Mouse (Mus musculus): Measurements from ENCODE around the gene Zp3. TPM values are rescaled to one million over a fixed set of nuclear protein-coding genes. Genes with fewer than 3 reads are reported as not detected.
A peak's percentile ranks its signal among the peaks of the same experiment; 100 is the strongest.

Gene Zp3
- polyA plus RNA-seq, 1 experiment from 2014 or later: not detected

DNA sequence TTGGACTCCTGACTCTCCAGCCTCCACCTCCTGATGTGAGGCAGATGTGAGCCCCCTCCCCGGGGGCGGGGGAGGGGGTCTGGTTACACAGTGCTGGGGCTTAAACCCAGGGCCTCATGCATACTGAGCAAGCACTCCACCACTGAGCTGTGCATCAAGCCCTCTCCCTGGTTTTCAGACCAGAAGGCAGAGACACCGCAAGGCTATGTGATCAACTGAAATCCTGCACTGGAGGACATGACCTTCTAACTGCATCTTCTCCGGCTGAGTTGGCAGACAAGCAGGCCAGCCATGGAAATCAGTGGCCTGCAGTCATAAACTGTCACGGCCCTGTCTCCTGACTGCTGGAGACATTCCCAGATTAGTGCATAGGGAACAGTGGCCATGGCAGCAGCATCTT, 39.3 kb upstream of the Zp3 start:
- Histone ChIP-seq H3K4me2 (replicated peaks; ENCODE audit: low read depth, low read length) (no peak overlapping the region), H3K4me3 (ENCODE audit: low read depth, low read length) (no peak overlapping the region), H3K27ac (ENCODE audit: low read depth, low read length) (no peak overlapping the region), H3K36me3 (ENCODE audit: control insufficient read depth, insufficient read depth, low read length) (no peaks in the 10 kb centered on the region), H3K27me3 (ENCODE audit: control insufficient read depth, insufficient read depth, low read length) (no peaks in the 10 kb centered on the region), H3K9me3 (ENCODE audit: control insufficient read depth, low read length) (no peaks in the 10 kb centered on the region), H3K9ac (ENCODE audit: low read depth, low read length) (no peak overlapping the region), H3K4me1 (replicated peaks; ENCODE audit: control insufficient read depth, insufficient read depth, low read length) (no peaks in the 10 kb centered on the region)
- no peak for DNase-seq (ENCODE audit: low spot score)
- ATAC-seq (ENCODE audit: low FRiP score): no peak
- 55% methylated on average over 5 of the region's 5 CpGs for WGBS

DNA sequence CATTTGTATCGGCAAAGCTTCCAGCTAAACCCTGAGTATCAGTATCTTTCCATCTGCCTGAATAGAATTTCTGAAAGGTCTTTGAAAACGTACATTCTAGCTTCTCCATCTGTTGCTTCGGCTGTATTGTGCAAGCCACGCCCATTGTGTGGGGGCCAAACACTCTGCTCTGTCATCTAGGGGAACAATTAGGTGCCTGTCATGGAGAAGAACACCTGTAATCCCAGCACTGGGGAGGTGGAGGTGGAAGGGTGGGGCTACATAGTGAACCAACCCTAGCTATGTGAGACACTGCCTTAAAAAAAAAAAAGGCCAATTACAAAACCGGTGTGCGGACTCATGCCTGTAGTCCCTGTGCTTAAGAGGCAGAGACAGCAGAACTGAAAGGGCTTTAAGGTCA, 37.2 kb upstream of the Zp3 start:
- Histone ChIP-seq H3K4me2 (replicated peaks; ENCODE audit: low read depth, low read length) (no peak overlapping the region), H3K36me3 (ENCODE audit: control insufficient read depth, insufficient read depth, low read length) (no peaks in the 10 kb centered on the region), H3K27me3 (ENCODE audit: control insufficient read depth, insufficient read depth, low read length) (no peaks in the 10 kb centered on the region), H3K9ac (ENCODE audit: low read depth, low read length) (no peak overlapping the region), H3K4me1 (replicated peaks; ENCODE audit: control insufficient read depth, insufficient read depth, low read length) (0 out of 2 replicates have a peak, but pooled peaks cover 2% of the 10 kb centered on the region), H3K4me3 (ENCODE audit: low read depth, low read length) (no peak overlapping the region), H3K9me3 (ENCODE audit: control insufficient read depth, low read length) (no peaks in the 10 kb centered on the region), H3K27ac (ENCODE audit: low read depth, low read length) (no peak overlapping the region)
- DNase-seq (ENCODE audit: low spot score) (no peak), ATAC-seq (ENCODE audit: low FRiP score) (no peak)
- WGBS: 76% methylated on average over 6 of the region's 6 CpGs

DNA sequence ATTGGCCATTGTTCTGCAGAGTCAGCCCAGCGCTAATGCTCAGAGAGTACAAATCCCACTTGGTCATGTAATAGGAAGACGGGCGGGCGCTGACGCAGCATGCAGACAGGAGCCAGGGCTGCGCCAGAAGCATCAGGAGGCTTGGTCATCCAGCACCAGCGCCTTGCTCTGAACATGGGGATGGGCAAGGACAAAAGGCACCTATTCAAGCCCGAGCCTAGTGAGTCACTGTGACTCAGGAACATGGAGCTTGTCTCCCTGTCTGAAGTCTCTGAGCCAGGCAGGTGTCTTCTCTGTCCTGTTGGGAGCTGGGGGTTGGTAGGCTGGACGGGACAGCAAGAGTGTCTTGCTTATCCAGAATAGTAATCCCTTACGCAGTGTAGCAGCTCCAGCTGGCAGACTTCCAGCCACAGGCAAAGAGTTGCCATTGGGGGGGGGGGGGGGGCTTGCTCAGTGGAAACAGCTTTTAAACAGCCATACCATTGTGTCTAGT, 33.9 kb upstream of the Zp3 start:
- ATAC-seq (ENCODE audit: low FRiP score) (no peak), DNase-seq (ENCODE audit: low spot score) (no peak)
- Histone ChIP-seq H3K9me3 (ENCODE audit: control insufficient read depth, low read length) (no peaks in the 10 kb centered on the region), H3K4me3 (ENCODE audit: low read depth, low read length) (no peak overlapping the region), H3K4me1 (replicated peaks; ENCODE audit: control insufficient read depth, insufficient read depth, low read length) (0 out of 2 replicates have a peak, but pooled peaks cover 2% of the 10 kb centered on the region), H3K27me3 (ENCODE audit: control insufficient read depth, insufficient read depth, low read length) (no peaks in the 10 kb centered on the region), H3K4me2 (replicated peaks; ENCODE audit: low read depth, low read length) (no peak overlapping the region), H3K27ac (ENCODE audit: low read depth, low read length) (no peak overlapping the region), H3K9ac (ENCODE audit: low read depth, low read length) (no peak overlapping the region), H3K36me3 (ENCODE audit: control insufficient read depth, insufficient read depth, low read length) (no peaks in the 10 kb centered on the region)
- WGBS: 58% methylated on average over 10 of the region's 10 CpGs

DNA sequence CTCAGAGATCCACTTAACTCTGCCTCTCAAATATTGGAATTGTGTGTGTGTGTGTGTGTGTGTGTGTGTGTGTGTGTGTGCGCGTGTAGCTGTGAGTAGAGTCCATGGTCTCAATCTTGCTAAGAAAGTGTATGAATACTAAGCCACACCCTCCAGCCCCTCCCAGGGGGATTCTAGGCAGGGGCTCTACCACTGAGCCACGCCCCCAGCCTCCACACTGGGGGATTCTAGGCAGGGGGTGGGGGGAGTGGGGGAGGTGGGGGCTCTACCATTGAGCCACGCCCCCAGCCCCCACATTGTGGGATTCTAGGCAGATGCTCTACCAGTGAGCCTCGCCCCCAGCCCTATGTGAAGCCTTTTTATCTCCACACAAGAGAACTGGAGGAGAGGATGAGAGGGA, 33.3 kb upstream of the Zp3 start:
- H3K4me2 ChIP-seq (replicated peaks; ENCODE audit: low read depth, low read length): no peak overlapping the region

DNA sequence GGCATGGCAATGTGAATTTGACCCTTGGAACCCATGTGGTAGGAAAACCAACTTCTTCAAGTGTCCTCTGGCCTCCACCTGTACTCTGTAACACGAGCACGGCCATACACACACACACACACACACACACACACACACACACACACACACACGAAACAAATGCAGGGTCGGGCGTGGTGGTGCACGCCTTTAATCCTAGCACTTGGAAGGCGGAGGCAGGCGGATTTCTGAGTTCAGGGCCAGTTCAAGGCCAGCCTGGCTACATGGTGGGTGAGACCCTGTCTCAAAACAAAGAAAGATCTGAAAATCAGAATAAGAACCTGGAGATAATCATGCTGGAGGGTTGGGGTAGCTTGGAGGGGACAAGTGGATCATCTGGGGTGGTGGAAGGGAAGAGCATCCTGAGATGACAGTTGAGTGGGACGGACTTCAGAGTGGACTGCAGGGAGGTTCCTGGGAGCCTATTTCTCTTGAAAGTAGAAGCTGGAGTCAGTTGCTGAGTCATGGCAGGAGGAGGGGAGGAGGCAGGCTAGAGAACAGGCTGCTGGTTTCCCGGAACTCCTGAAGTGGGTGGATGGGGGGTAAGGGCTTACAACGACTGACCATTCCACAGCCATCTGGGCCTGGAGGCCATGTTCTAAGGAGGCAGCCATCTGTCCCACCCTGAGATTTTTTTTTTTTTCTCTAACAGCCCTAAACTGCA, 29.0 kb upstream of the Zp3 start:
- Histone ChIP-seq H3K9me3 (ENCODE audit: control insufficient read depth, low read length) (no peaks in the 10 kb centered on the region), H3K4me3 (ENCODE audit: low read depth, low read length) (no peak overlapping the region), H3K4me2 (replicated peaks; ENCODE audit: low read depth, low read length) (no peak overlapping the region), H3K9ac (ENCODE audit: low read depth, low read length) (no peak overlapping the region), H3K27me3 (ENCODE audit: control insufficient read depth, insufficient read depth, low read length) (no peaks in the 10 kb centered on the region), H3K4me1 (replicated peaks; ENCODE audit: control insufficient read depth, insufficient read depth, low read length) (0 out of 2 replicates have a peak, but pooled peaks cover 2% of the 10 kb centered on the region), H3K27ac (ENCODE audit: low read depth, low read length) (no peak overlapping the region), H3K36me3 (ENCODE audit: control insufficient read depth, insufficient read depth, low read length) (no peaks in the 10 kb centered on the region)
- no peak for DNase-seq (ENCODE audit: low spot score)
- 85% methylated on average over 11 of the region's 11 CpGs for WGBS
- ATAC-seq (ENCODE audit: low FRiP score): no peak

More for the DNA sequence above, 33.3 kb upstream of the Zp3 start:
- no peak for ATAC-seq (ENCODE audit: low FRiP score)
- Histone ChIP-seq H3K9ac (ENCODE audit: low read depth, low read length) (no peak overlapping the region), H3K4me1 (replicated peaks; ENCODE audit: control insufficient read depth, insufficient read depth, low read length) (0 out of 2 replicates have a peak, but pooled peaks cover 2% of the 10 kb centered on the region), H3K9me3 (ENCODE audit: control insufficient read depth, low read length) (no peaks in the 10 kb centered on the region), H3K27ac (ENCODE audit: low read depth, low read length) (no peak overlapping the region), H3K36me3 (ENCODE audit: control insufficient read depth, insufficient read depth, low read length) (no peaks in the 10 kb centered on the region), H3K27me3 (ENCODE audit: control insufficient read depth, insufficient read depth, low read length) (no peaks in the 10 kb centered on the region), H3K4me3 (ENCODE audit: low read depth, low read length) (no peak overlapping the region)
- DNase-seq (ENCODE audit: low spot score): no peak
- 67% methylated on average over 4 of the region's 5 CpGs for WGBS

DNA sequence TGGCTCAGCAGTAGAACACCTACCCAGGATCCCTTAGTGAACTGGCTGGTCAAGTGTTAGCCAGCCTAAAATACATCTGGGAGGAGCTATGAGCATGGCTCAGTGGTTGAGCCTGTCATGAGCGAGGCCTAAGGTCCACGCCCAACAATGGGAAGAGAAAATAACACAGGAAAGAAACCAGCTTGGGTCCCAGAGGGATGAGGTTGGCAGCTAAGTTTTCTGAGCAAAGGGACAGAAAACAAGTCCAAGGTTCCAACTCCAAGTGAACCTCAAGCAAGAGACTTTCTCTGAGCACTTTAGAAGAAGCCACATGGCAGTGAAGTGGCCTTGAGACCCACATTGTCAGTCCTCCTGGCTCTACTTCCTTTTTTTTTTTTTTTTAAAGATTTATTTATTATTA, 28.2 kb upstream of the Zp3 start:
- WGBS: 91% methylated on average over 2 of the region's 2 CpGs
- no peaks in the 10 kb centered on the region for H3K36me3 ChIP-seq (ENCODE audit: control insufficient read depth, insufficient read depth, low read length)
- H3K27me3 ChIP-seq (ENCODE audit: control insufficient read depth, insufficient read depth, low read length): no peaks in the 10 kb centered on the region
- H3K4me3 ChIP-seq (ENCODE audit: low read depth, low read length): no peak overlapping the region
- no peak for ATAC-seq (ENCODE audit: low FRiP score)
- no peak overlapping the region for H3K4me2 ChIP-seq (replicated peaks; ENCODE audit: low read depth, low read length)
- H3K4me1 ChIP-seq (replicated peaks; ENCODE audit: control insufficient read depth, insufficient read depth, low read length): no peaks in the 10 kb centered on the region
- no peak for DNase-seq (ENCODE audit: low spot score)
- no peaks in the 10 kb centered on the region for H3K9me3 ChIP-seq (ENCODE audit: control insufficient read depth, low read length)
- no peak overlapping the region for H3K27ac ChIP-seq (ENCODE audit: low read depth, low read length)
- no peak overlapping the region for H3K9ac ChIP-seq (ENCODE audit: low read depth, low read length)

DNA sequence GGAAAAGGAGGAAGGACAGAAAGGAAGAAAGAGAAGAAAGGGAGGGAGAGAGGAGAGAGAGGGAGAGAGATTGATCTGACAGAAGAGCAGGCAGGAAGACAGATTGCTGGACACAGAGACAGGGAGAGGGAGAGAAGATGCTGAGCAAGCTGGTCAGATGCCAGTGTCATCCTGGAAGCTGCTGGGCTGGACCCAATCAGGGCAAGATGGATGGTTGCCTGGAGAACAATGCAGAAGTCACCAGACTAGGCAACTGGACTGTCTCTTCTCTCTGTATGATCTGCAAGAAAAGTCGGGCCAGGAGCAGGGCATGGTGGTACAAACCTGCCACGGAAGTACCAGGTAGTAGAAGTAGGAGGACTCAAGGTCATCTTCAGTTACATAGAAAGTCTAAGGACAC, 27.1 kb upstream of the Zp3 start:
- no peak for ATAC-seq (ENCODE audit: low FRiP score)
- 88% methylated on average over 2 of the region's 2 CpGs for WGBS
- Histone ChIP-seq H3K4me2 (replicated peaks; ENCODE audit: low read depth, low read length) (no peak overlapping the region), H3K9ac (ENCODE audit: low read depth, low read length) (no peak overlapping the region), H3K4me1 (replicated peaks; ENCODE audit: control insufficient read depth, insufficient read depth, low read length) (no peaks in the 10 kb centered on the region), H3K27ac (ENCODE audit: low read depth, low read length) (no peak overlapping the region), H3K4me3 (ENCODE audit: low read depth, low read length) (no peak overlapping the region), H3K36me3 (ENCODE audit: control insufficient read depth, insufficient read depth, low read length) (no peaks in the 10 kb centered on the region), H3K27me3 (ENCODE audit: control insufficient read depth, insufficient read depth, low read length) (no peaks in the 10 kb centered on the region), H3K9me3 (ENCODE audit: control insufficient read depth, low read length) (no peaks in the 10 kb centered on the region)
- no peak for DNase-seq (ENCODE audit: low spot score)

DNA sequence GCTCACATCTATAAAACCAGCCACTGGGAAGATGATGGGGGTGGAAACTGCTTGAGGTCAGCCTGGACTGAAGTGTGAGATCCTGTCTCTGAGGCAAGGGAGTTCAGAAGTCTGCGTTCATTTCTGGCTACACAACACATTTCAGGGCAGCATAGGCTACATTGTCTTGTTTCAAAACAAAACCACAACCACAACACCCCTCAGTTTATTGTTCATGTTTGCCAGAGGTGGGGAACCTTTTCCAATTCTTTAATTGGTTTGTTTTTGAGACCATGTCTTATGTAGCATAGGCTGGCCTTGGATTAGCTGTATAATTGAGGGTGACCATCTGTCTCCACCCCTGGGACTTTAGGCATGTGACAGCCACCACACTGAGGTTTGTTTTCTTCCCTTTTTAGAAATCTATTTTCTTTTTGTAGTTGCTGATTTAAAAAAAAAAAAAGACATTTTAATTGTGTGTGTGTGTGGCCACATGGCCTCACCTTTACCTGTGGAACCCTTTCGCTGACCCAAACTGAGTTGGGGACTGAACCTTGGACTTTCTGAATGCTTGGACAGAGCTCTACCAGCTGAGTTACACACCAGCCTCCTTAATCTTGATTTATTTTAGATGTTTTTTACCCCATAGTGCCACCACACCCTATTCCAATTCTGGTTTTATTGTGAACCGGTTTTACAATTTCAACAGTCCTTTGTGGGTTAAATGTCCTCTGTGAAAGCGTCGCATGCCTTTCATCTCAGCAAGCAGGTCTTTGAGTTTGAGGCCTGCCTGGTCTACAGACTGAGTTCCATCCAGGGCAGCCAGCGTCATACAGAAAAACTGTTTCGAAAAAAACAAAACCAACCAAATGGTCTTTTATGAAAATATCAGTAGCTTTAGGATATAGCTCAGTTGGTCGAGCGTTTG, 23.3 kb upstream of the Zp3 start:
- no peaks in the 10 kb centered on the region for H3K4me1 ChIP-seq (replicated peaks; ENCODE audit: control insufficient read depth, insufficient read depth, low read length)
- H3K9ac ChIP-seq (ENCODE audit: low read depth, low read length): no peak overlapping the region; the same call in 1 of the 2 replicates
- WGBS: 86% methylated on average over 9 of the region's 9 CpGs
- H3K9me3 ChIP-seq (ENCODE audit: control insufficient read depth, low read length): no peaks in the 10 kb centered on the region
- H3K36me3 ChIP-seq (ENCODE audit: control insufficient read depth, insufficient read depth, low read length): no peaks in the 10 kb centered on the region
- H3K27me3 ChIP-seq (ENCODE audit: control insufficient read depth, insufficient read depth, low read length): no peaks in the 10 kb centered on the region
- DNase-seq (ENCODE audit: low spot score) (no peak), ATAC-seq (ENCODE audit: low FRiP score) (no peak)
- peak overlapping the region; percentile 81 for H3K27ac ChIP-seq (ENCODE audit: low read depth, low read length)
- no peak overlapping the region for H3K4me2 ChIP-seq (replicated peaks; ENCODE audit: low read depth, low read length)
- no peak overlapping the region for H3K4me3 ChIP-seq (ENCODE audit: low read depth, low read length)

Measured in hindbrain, embryonic 11.5 days (tissue).